Comparison of ENCODE assay signal across 8 mouse cellular contexts in genomic region chr10:39613973-39614372, GRCm38 (mm10). TPM values are rescaled to one million over a fixed set of nuclear protein-coding genes. Genes with fewer than 3 reads are reported as not detected.
DNase-seq lines count a peak whose midpoint lies in the region; ATAC-seq and TF ChIP-seq lines count a peak whose summit lies in the region.

No protein-coding gene starts in this region.

- no peaks in the 10 kb centered on the region for H3K27me3 ChIP-seq in testis, adult 2 months (ENCODE audit: control insufficient read depth, insufficient read depth, low read length)
- no peaks in the 10 kb centered on the region for H3K27me3 ChIP-seq in liver, embryonic 13.5 days
- no peaks in the 10 kb centered on the region for H3K27me3 ChIP-seq in stomach, postnatal 0 days (ENCODE audit: control insufficient read depth, insufficient read depth, low read length)

- no peak for TF ChIP-seq CTCF in testis, adult 2 months (IDR thresholded peaks at IDR 0.05; ENCODE audit: control insufficient read depth, insufficient read depth, insufficient replicate concordance, low read depth, low read length)
- no peak for TF ChIP-seq CTCF in stomach, postnatal 0 days (IDR thresholded peaks at IDR 0.05; ENCODE audit: low read depth)

- no peaks in the 10 kb centered on the region for H3K9me3 ChIP-seq in liver, embryonic 13.5 days (replicated peaks)
- no peaks in the 10 kb centered on the region for H3K9me3 ChIP-seq in stomach, postnatal 0 days (ENCODE audit: control insufficient read depth, low read length)

- H3K4me1 ChIP-seq in testis, adult 2 months (ENCODE audit: control insufficient read depth, insufficient read depth, low read length) = peaks cover 9% of the 10 kb centered on the region
- peaks cover 13% of the 10 kb centered on the region for H3K4me1 ChIP-seq in liver, embryonic 13.5 days (replicated peaks)
- H3K4me1 ChIP-seq in stomach, postnatal 0 days (replicated peaks; ENCODE audit: control insufficient read depth, insufficient read depth) = peaks cover 5% of the 10 kb centered on the region

- H3K9ac ChIP-seq in liver, embryonic 13.5 days = no peak overlapping the region
- peak overlapping the region; percentile 77; the same call in 1 of the 2 replicates for H3K9ac ChIP-seq in stomach, postnatal 0 days (ENCODE audit: low read length)

- no peak for ATAC-seq in liver, embryonic 13.5 days (ENCODE audit: low read depth)
- peak; percentile 5; the same call in 1 of the 2 replicates for ATAC-seq in stomach, postnatal 0 days (ENCODE audit: low FRiP score, low TSS enrichment)

- peak overlapping the region; percentile 62 for H3K4me2 ChIP-seq in liver, embryonic 13.5 days
- H3K4me2 ChIP-seq in stomach, postnatal 0 days (replicated peaks; ENCODE audit: low read depth) = peak overlapping the region; percentile 64

- no peaks in the 10 kb centered on the region for H3K36me3 ChIP-seq in testis, adult 2 months (ENCODE audit: control insufficient read depth, insufficient read depth, low read length)
- no peaks in the 10 kb centered on the region for H3K36me3 ChIP-seq in liver, embryonic 13.5 days
- H3K36me3 ChIP-seq in stomach, postnatal 0 days (ENCODE audit: control insufficient read depth, insufficient read depth, low read length) = peaks cover 5% of the 10 kb centered on the region; the same call in 1 of the 2 replicates

- DNase-seq in adrenal gland, postnatal 14 days = peak; percentile 63
- no peak for DNase-seq in adrenal gland, adult 2 months
- no peak for DNase-seq in testis, postnatal 14 days (ENCODE audit: low spot score)
- no peak for DNase-seq in liver, embryonic 13.5 days
- DNase-seq in stomach, postnatal 0 days (ENCODE audit: low spot score) = no peak
- no peak for DNase-seq in frontal cortex, postnatal 25 days (ENCODE audit: low spot score in 2 of 2)
- DNase-seq in left cerebral cortex, postnatal 4 days = no peak

- H3K27ac ChIP-seq in testis, adult 2 months (ENCODE audit: control insufficient read depth, insufficient read depth, low read depth, low read length) = peak overlapping the region; percentile 34; the same call in 1 of the 2 replicates
- H3K27ac ChIP-seq in liver, embryonic 13.5 days = 0 out of 2 replicates have a peak overlapping the region, but pooled peaks have one; percentile 48
- H3K27ac ChIP-seq in stomach, postnatal 0 days (replicated peaks) = peak overlapping the region; percentile 99

- H3K4me3 ChIP-seq in testis, adult 2 months (ENCODE audit: control insufficient read depth, low read depth, low read length) = no peak overlapping the region
- H3K4me3 ChIP-seq in liver, embryonic 13.5 days (replicated peaks) = no peak overlapping the region
- peak overlapping the region; percentile 51 for H3K4me3 ChIP-seq in stomach, postnatal 0 days (ENCODE audit: low read depth, low read length)

- no peak for TF ChIP-seq POLR2A in testis, adult 2 months (IDR thresholded peaks at IDR 0.05; ENCODE audit: control insufficient read depth, low read depth, low read length)

- intact Hi-C loops in left cerebral cortex, postnatal 4 days (cut with DNase I) = no loop called here

- 32% methylated on average over 2 of the region's 2 CpGs for WGBS in liver, embryonic 13.5 days (ENCODE audit: insufficient replicate concordance)
- 0% methylated on average over 2 of the region's 2 CpGs for WGBS in stomach, postnatal 0 days

- no peak for TF ChIP-seq EP300 in stomach, postnatal 0 days (optimal IDR thresholded peaks at IDR 0.05)

RNA-seq across cellular contexts. Expression of gene Traf3ip2, which starts 1.2 kb away (rescaled TPM):
- 14.6 and 21.9 TPM in 2 replicates for total RNA-seq in adrenal gland, postnatal 14 days (2021)
- total RNA-seq in adrenal gland, adult 2 months (2021) = 10 to 100 TPM; 15.3 to 19.1 TPM
- 20.2 and 24.2 TPM in 2 replicates for polyA plus RNA-seq in adrenal gland, adult 2 months (2012; rRNA removed)
- polyA plus RNA-seq in testis, adult 2 months (2012; rRNA removed) = 1.1 and 2.6 TPM in 2 replicates
- polyA plus RNA-seq in liver, embryonic 13.5 days (2015; fragmentation: Nextera tagmentation; extraction: Ambion mirVana) = 1.9 and 2.2 TPM in 2 replicates
- polyA plus RNA-seq in stomach, postnatal 0 days (2015; fragmentation: Nextera tagmentation; extraction: Ambion mirVana) = 19.4 and 24.1 TPM in 2 replicates
- 1 to 10 TPM in 1 of 2 experiments, under 1 TPM in 1; 0.52 to 1.5 TPM for total RNA-seq in left cerebral cortex, postnatal 4 days (2021)

Comparison
In these comparisons a context has a peak if more than half of its experiments do, and no peak if none do; other contexts are left out.
1. H3K27ac ChIP-seq: peak in every context shown above with its lines; median percentile 99 in stomach, postnatal 0 days; 48 in liver, embryonic 13.5 days; 34 in testis, adult 2 months.